Mouse (Mus musculus): Measurements from ENCODE around the gene Banp.

DNA sequence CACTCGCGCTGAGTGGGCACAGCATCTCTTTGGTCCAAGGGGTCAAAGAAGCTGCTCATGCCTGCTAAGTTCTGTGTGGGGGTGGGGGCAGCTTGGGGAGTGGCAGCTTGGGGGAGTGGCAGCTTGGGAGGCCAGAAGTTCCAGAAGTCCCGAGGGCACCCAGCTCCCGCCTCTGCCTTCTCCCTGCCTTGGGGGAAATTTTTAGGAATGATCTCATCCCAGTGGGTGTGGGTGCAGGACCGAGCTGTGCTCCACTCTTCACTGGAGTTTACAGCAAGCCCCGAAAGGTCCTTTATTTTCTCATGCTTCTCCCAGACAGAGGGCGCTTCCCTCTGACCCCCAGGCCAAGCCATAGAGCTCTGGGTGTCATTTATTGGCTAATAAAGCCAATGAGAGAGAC, 87.7 kb downstream of the Banp start:
- TF ChIP-seq CTCF (IDR thresholded peaks at IDR 0.05; ENCODE audit: low read depth): no peak
- no peak for TF ChIP-seq EP300 (IDR thresholded peaks at IDR 0.05; ENCODE audit: low read depth)

All from heart, postnatal 0 days (tissue).